Mouse (Mus musculus) lung, embryonic 14.5 days (tissue): ENCODE measurements around the gene Otud7b. TPM values are rescaled to one million over a fixed set of nuclear protein-coding genes. Genes with fewer than 3 reads are reported as not detected.

ENCODE experiments used
- ATAC-seq: fragments of 200-750 bp; cut with Nextera tagmentation; 2 replicates; pipeline ENCODE4 v1.8.0; 2017; ENCODE audit warnings: mild to moderate bottlenecking, moderate TSS enrichment, moderate library complexity; ENCODE audit not compliant: insufficient read depth
- DNase-seq: peaks from one replicate; pipeline ENCODE4 v3.0.0-alpha.2; 2015
- H3K27ac ChIP-seq: fragments of 300-500 bp; sonication (generic); 2 replicates; pipeline ENCODE4 v1.5.1; 2014; ENCODE audit warnings: low read depth, mild to moderate bottlenecking, moderate library complexity
- H3K27me3 ChIP-seq: fragments of 300-500 bp; sonication (generic); 2 replicates; pipeline ENCODE4 v1.6.1; 2014; ENCODE audit warnings: low read length, control low read depth; ENCODE audit not compliant: insufficient read depth
- H3K36me3 ChIP-seq: fragments of 300-500 bp; sonication (generic); 2 replicates; pipeline ENCODE4 v1.6.1; 2014; ENCODE audit warnings: control low read depth; ENCODE audit not compliant: insufficient read depth
- H3K4me1 ChIP-seq: fragments of 300-500 bp; sonication (generic); 2 replicates; pipeline ENCODE4 v1.6.1; 2014; ENCODE audit warnings: antibody characterized with exemption, control low read depth; ENCODE audit not compliant: insufficient read depth
- H3K4me2 ChIP-seq: fragments of 300-500 bp; sonication (generic); 2 replicates; pipeline ENCODE4 v1.6.1; 2014; ENCODE audit warnings: mild to moderate bottlenecking
- H3K4me3 ChIP-seq: fragments of 300-500 bp; sonication (generic); 2 replicates; pipeline ENCODE4 v1.5.1; 2014; ENCODE audit warnings: low read depth, low read length
- H3K9ac ChIP-seq: fragments of 300-500 bp; sonication (generic); 2 replicates; pipeline ENCODE4 v1.6.1; 2014
- H3K9me3 ChIP-seq: fragments of 300-500 bp; sonication (generic); 2 replicates; pipeline ENCODE4 v1.6.1; 2016; ENCODE audit warnings: low read depth, low read length, control low read depth
- CTCF ChIP-seq: IDR thresholded peaks from 2 replicates; pipeline ENCODE4 v1.5.1; 2016; ENCODE audit warnings: antibody characterized with exemption, low read depth
- WGBS: fragments of 180-500 bp; shearing (Covaris S2); extraction: QIAGEN DNeasy Blood & Tissue Kit; methylation state at CpG from one replicate; pipeline ENCODE4 v1.1.7; 2014; 5-methylcytosine and 5-hydroxymethylcytosine counted together
- polyA plus RNA-seq: library from polyadenylated mRNA; unstranded; fragments of >200 nt; fragmentation: Nextera tagmentation; extraction: Ambion mirVana; gene quantifications from 2 replicates; pipeline ENCODE4 v1.2.1, GENCODE M21; 2014

Gene Otud7b
- polyA plus RNA-seq, 1 experiment from 2014 or later: 18.9 TPM

DNA sequence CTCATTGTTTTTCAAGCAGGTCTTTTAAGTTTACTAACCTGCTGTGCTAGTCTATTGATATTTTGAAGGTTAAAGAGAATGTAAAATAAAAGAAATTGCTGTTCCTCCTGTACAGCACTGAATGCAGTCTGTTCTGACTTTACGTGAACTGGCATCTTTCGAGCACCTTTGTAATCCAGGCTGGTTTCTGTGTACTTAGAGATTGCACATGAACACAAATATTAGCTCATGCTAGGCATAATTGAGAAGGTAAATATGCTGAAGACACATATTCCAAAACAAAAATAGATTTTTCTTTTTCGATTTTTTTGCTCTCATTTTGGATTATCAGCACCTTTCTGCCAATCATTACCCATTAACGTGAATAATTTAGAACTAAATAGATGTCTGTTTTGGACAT, 1.8 kb downstream of the Otud7b start:
- peak overlapping the region; percentile 82 for H3K4me2 ChIP-seq
- no peaks in the 10 kb centered on the region for H3K9me3 ChIP-seq
- no peaks in the 10 kb centered on the region for H3K27me3 ChIP-seq
- TF ChIP-seq CTCF: no peak
- no peak overlapping the region for H3K27ac ChIP-seq
- peaks cover 5% of the 10 kb centered on the region; the same call in 1 of the 2 replicates for H3K4me1 ChIP-seq
- DNase-seq (no peak), ATAC-seq (no peak)
- 82% methylated on average over 4 of the region's 4 CpGs for WGBS
- H3K36me3 ChIP-seq: no peaks in the 10 kb centered on the region
- no peak overlapping the region for H3K9ac ChIP-seq
- peak overlapping the region; percentile 83; the same call in 1 of the 2 replicates for H3K4me3 ChIP-seq

DNA sequence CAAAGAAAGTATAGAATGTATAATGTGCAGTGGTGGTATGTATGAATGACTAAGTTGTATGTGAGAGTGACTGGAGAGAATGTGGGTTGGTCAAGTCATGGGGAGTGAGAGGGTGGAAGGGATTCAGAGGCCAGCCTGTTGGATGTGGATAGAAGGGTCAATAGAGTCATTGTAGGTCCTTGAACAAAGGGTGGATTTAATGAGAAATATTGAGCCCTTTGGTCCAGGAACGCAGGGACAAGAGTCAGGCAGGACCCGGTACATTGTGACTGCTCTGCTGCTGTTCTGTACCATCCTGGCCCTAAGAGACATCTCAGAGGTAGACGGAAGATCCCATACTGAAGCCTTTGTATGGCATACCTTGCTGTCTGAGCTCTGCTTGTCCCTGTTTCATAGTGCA, 4.0 kb downstream of the Otud7b start:
- H3K4me3 ChIP-seq: no peak overlapping the region
- H3K4me2 ChIP-seq: no peak overlapping the region
- no peak for TF ChIP-seq CTCF
- H3K36me3 ChIP-seq: no peaks in the 10 kb centered on the region
- H3K9ac ChIP-seq: no peak overlapping the region
- ATAC-seq (no peak), DNase-seq (no peak)
- H3K4me1 ChIP-seq: peaks cover 5% of the 10 kb centered on the region; the same call in 1 of the 2 replicates
- WGBS: 88% methylated on average over 3 of the region's 3 CpGs
- H3K27me3 ChIP-seq: no peaks in the 10 kb centered on the region
- H3K27ac ChIP-seq: no peak overlapping the region
- no peaks in the 10 kb centered on the region for H3K9me3 ChIP-seq

DNA sequence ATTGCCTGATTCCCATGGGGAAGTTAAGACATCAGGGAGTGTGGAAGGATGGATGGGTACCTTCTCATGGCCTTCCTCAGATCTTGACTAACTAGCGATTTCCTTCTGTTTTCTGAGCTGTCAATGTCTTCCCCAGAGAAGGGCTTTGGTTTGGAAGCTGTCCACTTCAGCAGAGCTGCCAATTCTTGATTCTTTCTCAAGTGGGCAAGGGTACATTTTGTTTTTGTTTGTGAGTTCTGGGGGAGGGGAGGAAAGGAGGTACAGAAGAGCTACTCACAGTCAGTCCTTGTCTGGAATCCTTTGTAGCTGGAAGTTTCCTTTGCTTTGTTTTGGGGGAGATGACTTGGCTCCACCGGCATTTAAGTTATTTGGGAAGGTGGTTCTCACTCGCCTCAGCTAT, 8.9 kb downstream of the Otud7b start:
- no peak overlapping the region for H3K9ac ChIP-seq
- H3K4me3 ChIP-seq: no peak overlapping the region
- no peaks in the 10 kb centered on the region for H3K27me3 ChIP-seq
- no peaks in the 10 kb centered on the region for H3K9me3 ChIP-seq
- DNase-seq (no peak), ATAC-seq (no peak)
- TF ChIP-seq CTCF: no peak
- WGBS: 50% methylated on average over 3 of the region's 3 CpGs
- no peaks in the 10 kb centered on the region; the same call in 1 of the 2 replicates for H3K4me1 ChIP-seq
- no peaks in the 10 kb centered on the region for H3K36me3 ChIP-seq
- no peak overlapping the region for H3K27ac ChIP-seq
- H3K4me2 ChIP-seq: no peak overlapping the region

DNA sequence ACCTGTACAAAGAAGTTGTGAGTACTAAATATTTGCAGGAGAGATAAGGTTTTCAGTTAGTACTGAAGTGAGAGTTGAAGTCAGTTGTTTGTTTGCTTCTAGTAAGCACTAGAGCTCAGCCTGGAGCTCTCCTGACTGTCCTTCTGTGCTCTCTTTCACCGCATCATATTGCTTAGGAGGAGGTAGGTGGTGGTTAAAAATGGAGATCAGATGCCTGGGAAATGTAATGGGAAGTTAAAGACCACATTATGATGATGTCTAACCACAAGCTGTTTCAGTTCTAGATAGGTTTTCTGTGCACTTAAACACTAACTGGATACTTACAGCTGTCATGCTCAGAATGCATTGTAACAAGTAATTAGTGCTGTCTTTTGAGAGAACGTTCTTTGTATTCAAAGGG, 13.8 kb downstream of the Otud7b start:
- Histone ChIP-seq H3K4me3 (no peak overlapping the region), H3K4me2 (no peak overlapping the region), H3K27ac (no peak overlapping the region), H3K9ac (no peak overlapping the region), H3K4me1 (no peaks in the 10 kb centered on the region), H3K36me3 (no peaks in the 10 kb centered on the region), H3K9me3 (no peaks in the 10 kb centered on the region), H3K27me3 (no peaks in the 10 kb centered on the region)
- ATAC-seq: no peak
- no peak for DNase-seq
- WGBS: 65% methylated on average over 2 of the region's 2 CpGs
- TF ChIP-seq CTCF: no peak

DNA sequence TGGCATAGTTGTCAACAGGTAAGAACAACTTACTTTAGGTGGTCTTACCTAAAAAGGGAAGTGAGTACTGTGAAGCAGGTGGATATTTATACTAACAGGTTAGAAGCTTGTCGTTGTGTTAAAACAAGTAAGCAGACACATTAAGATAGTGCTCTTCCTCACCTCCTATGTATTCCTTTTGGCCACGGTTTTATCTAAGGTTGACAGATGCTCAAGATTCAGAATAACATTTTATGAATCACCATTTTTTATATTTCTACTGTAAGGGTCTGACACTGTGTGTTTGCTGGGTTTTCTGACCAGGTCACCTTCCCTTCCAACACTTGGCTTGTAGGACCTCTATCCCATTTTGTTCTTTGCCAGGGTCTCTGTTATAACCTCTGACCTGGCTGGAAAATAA, 14.4 kb downstream of the Otud7b start:
- no peaks in the 10 kb centered on the region for H3K36me3 ChIP-seq
- 83% methylated on average over 2 of the region's 2 CpGs for WGBS
- no peak for TF ChIP-seq CTCF
- no peaks in the 10 kb centered on the region for H3K9me3 ChIP-seq
- no peak overlapping the region for H3K9ac ChIP-seq
- ATAC-seq: no peak
- no peak overlapping the region for H3K4me3 ChIP-seq
- no peak overlapping the region for H3K27ac ChIP-seq
- DNase-seq: no peak
- no peaks in the 10 kb centered on the region for H3K4me1 ChIP-seq
- H3K4me2 ChIP-seq: no peak overlapping the region
- no peaks in the 10 kb centered on the region for H3K27me3 ChIP-seq

DNA sequence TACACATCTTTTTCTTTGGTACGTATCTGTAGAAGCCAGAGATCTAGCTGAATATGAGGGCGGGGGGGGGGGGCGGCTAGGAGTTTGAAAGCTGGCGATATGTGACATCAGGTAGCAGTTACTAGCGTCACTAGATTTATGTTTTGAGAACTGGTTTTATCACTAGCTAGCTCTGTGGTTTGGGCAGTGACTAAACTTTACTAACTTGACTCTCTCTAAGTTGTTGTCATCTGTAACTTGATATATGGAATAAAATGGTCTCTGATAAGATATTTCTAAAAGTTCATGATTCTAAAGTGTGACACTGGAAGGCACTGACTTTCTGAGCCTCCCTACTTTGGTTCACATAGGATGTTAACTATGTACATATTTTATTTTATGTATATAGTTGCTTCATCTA, 19.9 kb downstream of the Otud7b start:
- Histone ChIP-seq H3K27me3 (no peaks in the 10 kb centered on the region), H3K36me3 (no peaks in the 10 kb centered on the region), H3K9me3 (no peaks in the 10 kb centered on the region), H3K4me3 (no peak overlapping the region), H3K9ac (no peak overlapping the region), H3K4me2 (no peak overlapping the region), H3K4me1 (no peaks in the 10 kb centered on the region), H3K27ac (no peak overlapping the region)
- TF ChIP-seq CTCF: no peak
- 88% methylated on average over 5 of the region's 5 CpGs for WGBS
- ATAC-seq: no peak
- DNase-seq: no peak

DNA sequence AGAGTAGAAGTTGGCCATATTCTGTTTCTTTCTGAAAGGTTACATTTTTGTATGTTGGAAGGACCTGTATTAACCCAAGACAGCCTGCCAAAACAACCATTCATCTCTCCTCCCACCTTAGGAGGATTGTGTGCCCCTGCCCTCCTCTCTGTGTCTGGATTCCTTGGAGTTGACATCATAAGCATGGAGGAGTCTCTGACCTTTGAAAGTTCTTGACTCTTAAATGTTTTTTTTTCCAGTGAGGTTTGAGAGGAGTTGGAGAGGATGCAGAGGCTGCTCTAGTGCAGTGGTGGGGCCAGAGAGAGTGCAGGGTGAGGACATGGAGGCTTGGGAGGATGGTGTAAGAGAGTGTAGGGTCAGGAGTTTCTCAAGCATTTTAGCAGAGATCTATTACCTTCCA, 23.8 kb downstream of the Otud7b start:
- Histone ChIP-seq H3K9ac (no peak overlapping the region), H3K27me3 (no peaks in the 10 kb centered on the region), H3K9me3 (no peaks in the 10 kb centered on the region), H3K4me2 (no peak overlapping the region), H3K4me1 (no peaks in the 10 kb centered on the region), H3K4me3 (no peak overlapping the region), H3K27ac (no peak overlapping the region), H3K36me3 (no peaks in the 10 kb centered on the region)
- DNase-seq: peak; percentile 11
- no peak for TF ChIP-seq CTCF
- ATAC-seq: peak; percentile 31; the same call in 1 of the 2 replicates

DNA sequence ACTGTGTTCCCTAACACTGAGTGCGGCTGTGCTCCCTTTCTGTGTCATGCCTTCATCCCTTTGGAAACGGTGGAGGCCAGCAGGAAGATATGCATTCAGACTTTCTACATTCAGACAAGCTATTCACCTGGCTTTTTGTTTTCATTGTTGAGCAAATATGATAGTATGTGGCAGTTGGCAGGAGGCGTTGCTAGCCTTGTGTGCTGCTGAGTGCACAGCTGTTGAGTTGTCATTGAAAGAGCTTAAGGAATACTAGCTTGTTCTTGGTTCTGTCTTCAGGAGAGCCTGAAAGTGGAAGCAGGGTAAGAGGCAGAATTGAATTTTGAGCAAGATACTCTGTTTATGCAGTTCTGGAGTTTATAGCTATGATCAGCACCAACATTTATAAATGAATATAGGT, 28.2 kb downstream of the Otud7b start:
- H3K9ac ChIP-seq: no peak overlapping the region
- no peak overlapping the region for H3K4me3 ChIP-seq
- no peaks in the 10 kb centered on the region for H3K27me3 ChIP-seq
- no peak overlapping the region for H3K4me2 ChIP-seq
- H3K4me1 ChIP-seq: no peaks in the 10 kb centered on the region
- DNase-seq (peak; percentile 7), ATAC-seq (no peak)
- 78% methylated on average over 3 of the region's 3 CpGs for WGBS
- H3K36me3 ChIP-seq: peaks cover 9% of the 10 kb centered on the region; the same call in 1 of the 2 replicates
- no peak for TF ChIP-seq CTCF
- H3K9me3 ChIP-seq: no peaks in the 10 kb centered on the region
- no peak overlapping the region for H3K27ac ChIP-seq
